Mouse (Mus musculus) embryonic facial prominence, embryonic 11.5 days (tissue): Measurements from ENCODE around the gene C1qtnf5. TPM values are rescaled to one million over a fixed set of nuclear protein-coding genes. Genes with fewer than 3 reads are reported as not detected.

Experiments used
- ATAC-seq: fragments of 200-750 bp; cut with Nextera tagmentation; replicated peaks from 2 replicates; pipeline ENCODE4 v1.8.0; 2017; ENCODE audit warnings: low read depth; ENCODE audit not compliant: insufficient number of reproducible peaks, low FRiP score, low TSS enrichment
- DNase-seq: peaks from one replicate; pipeline ENCODE4 v3.0.0-alpha.2; 2015; ENCODE audit warnings: low spot score
- H3K27ac ChIP-seq: fragments of 300-500 bp; sonication (generic); replicated peaks from 2 replicates; pipeline ENCODE4 v1.5.1; 2014; ENCODE audit warnings: mild to moderate bottlenecking, low read depth, low read length, control low read depth
- H3K27me3 ChIP-seq: fragments of 300-500 bp; sonication (generic); 2 replicates; pipeline ENCODE4 v1.6.1; 2014; ENCODE audit warnings: mild to moderate bottlenecking, low read length, moderate library complexity, mixed read lengths; ENCODE audit not compliant: control insufficient read depth, insufficient read depth
- H3K36me3 ChIP-seq: fragments of 300-500 bp; sonication (generic); replicated peaks from 2 replicates; pipeline ENCODE4 v1.6.1; 2014; ENCODE audit warnings: low read depth, mild to moderate bottlenecking, low read length, moderate library complexity, mixed read lengths; ENCODE audit not compliant: control insufficient read depth, insufficient read depth
- H3K4me1 ChIP-seq: fragments of 300-500 bp; sonication (generic); 2 replicates; pipeline ENCODE4 v1.6.1; 2014; ENCODE audit warnings: low read length, mixed read lengths; ENCODE audit not compliant: control insufficient read depth, insufficient read depth
- H3K4me2 ChIP-seq: fragments of 300-500 bp; sonication (generic); 2 replicates; pipeline ENCODE4 v1.6.1; 2014; ENCODE audit warnings: low read depth, mild to moderate bottlenecking, control low read depth, low read length, moderate library complexity
- H3K4me3 ChIP-seq: fragments of 300-500 bp; sonication (generic); 2 replicates; pipeline ENCODE4 v1.5.1; 2014; ENCODE audit warnings: low read depth, low read length, control low read depth
- H3K9ac ChIP-seq: fragments of 300-500 bp; sonication (generic); replicated peaks from 2 replicates; pipeline ENCODE4 v1.6.1; 2014; ENCODE audit warnings: mild to moderate bottlenecking, control low read depth, low read length
- H3K9me3 ChIP-seq: fragments of 300-500 bp; sonication (generic); replicated peaks from 2 replicates; pipeline ENCODE4 v1.6.1; 2016; ENCODE audit warnings: mild to moderate bottlenecking, low read length, inconsistent platforms, mixed read lengths; ENCODE audit not compliant: control insufficient read depth
- WGBS: fragments of 180-500 bp; shearing (Covaris S2); extraction: QIAGEN DNeasy Blood & Tissue Kit; methylation state at CpG from one replicate; pipeline ENCODE4 v1.1.7; 2014; 5-methylcytosine and 5-hydroxymethylcytosine counted together
- polyA plus RNA-seq: library from polyadenylated mRNA; unstranded; fragments of >200 nt; fragmentation: Nextera tagmentation; extraction: Ambion mirVana; gene quantifications from 2 replicates; pipeline ENCODE4 v1.2.1, GENCODE M21; 2014

The C1qtnf5 gene
- polyA plus RNA-seq, 1 experiment from 2014 or later, result 0.53 TPM

DNA sequence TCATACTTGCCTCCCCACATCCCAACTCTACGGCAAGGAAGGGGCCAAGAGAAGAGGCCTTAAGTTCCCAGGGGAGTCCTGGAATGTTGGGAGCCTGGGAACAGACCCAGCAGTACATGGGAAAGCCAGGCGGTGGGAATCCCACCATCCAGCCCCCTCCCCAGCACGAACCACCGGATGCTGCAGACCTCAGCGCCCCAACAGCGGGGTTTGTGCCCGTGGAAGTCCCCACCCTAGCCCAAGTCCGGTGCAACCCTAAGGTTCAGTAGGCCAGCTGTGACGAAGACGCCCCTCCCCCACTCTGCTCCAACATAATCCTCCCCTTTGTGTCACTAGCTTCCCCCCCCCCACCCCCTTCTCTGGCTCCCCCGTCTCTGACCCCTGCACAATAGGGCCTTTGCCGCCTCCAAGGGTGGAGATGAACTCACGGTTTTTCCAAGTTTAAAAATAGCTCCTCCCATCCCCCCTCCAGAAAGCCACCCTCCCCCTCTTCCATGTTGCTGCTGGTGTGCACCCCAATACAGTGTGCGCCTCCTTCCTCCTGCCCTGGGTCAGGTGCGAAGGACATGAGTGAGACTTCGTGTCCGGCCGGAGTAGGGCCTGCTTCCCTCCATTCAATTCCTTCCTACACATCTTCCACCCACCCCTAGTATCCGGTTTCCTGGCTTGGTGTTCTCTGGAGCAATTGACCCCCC is 23.7 kb downstream of the C1qtnf5 start:
- Histone ChIP-seq H3K4me1 (peaks cover 9% of the 10 kb centered on the region), H3K4me2 (peak overlapping the region; percentile 74), H3K27ac (peak overlapping the region; percentile 29; the same call in 1 of the 2 replicates), H3K9me3 (no peaks in the 10 kb centered on the region), H3K36me3 (no peaks in the 10 kb centered on the region), H3K4me3 (peak overlapping the region; percentile 33; the same call in 1 of the 2 replicates), H3K27me3 (peaks cover 22% of the 10 kb centered on the region), H3K9ac (no peak overlapping the region; the same call in 1 of the 2 replicates)
- DNase-seq (peak; percentile 56), ATAC-seq (peak; percentile 55)
- 8% methylated on average over 17 of the region's 19 CpGs for WGBS

DNA sequence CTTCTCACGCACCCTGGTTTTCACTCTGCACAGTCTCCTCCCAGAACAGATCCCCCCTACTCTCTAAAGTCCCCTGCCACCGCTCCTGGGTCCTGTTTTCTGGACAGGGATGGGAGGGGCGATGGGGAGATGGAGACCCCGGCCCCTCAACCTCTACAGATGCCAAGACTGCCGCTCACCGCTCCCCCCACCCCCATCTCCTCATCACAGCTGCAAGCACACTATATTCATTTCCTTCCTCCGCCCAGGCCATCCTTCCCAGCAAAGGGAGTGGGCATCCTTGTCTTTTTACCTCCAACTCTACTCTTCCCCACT is 24.2 kb downstream of the C1qtnf5 start:
- Histone ChIP-seq H3K4me2 (no peak overlapping the region), H3K9me3 (no peaks in the 10 kb centered on the region), H3K9ac (no peak overlapping the region; the same call in 1 of the 2 replicates), H3K27ac (no peak overlapping the region), H3K36me3 (no peaks in the 10 kb centered on the region), H3K4me3 (no peak overlapping the region), H3K27me3 (peaks cover 24% of the 10 kb centered on the region), H3K4me1 (peaks cover 9% of the 10 kb centered on the region)
- WGBS, result 28% methylated on average over 7 of the region's 7 CpGs
- ATAC-seq (no peak), DNase-seq (no peak)

DNA sequence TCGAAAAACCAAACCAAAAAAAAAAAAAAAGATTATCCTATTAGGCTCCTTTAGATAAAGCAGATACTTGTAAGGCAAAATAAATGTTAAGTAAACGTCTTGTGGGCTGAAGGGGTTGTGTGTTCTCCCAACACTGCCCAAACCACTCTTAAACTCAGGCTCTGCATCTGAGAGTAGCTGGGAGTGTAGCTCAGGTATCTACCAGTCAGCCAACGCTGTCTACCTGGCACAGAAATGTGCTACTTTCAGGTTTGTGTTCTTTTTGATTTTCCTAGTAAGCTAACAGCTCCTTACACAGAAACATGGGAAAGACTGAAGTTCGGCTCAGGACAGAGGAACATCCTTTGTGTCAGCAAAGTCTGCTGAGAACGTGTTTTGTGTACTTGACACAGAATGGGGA is 25.2 kb downstream of the C1qtnf5 start:
- no peak overlapping the region for H3K9ac ChIP-seq
- H3K9me3 ChIP-seq, result no peaks in the 10 kb centered on the region
- H3K36me3 ChIP-seq, result no peaks in the 10 kb centered on the region
- no peak overlapping the region for H3K4me2 ChIP-seq
- H3K4me3 ChIP-seq, result no peak overlapping the region
- ATAC-seq (no peak), DNase-seq (no peak)
- no peak overlapping the region for H3K27ac ChIP-seq
- 62% methylated on average over 5 of the region's 5 CpGs for WGBS
- H3K4me1 ChIP-seq, result peaks cover 9% of the 10 kb centered on the region
- H3K27me3 ChIP-seq, result peaks cover 25% of the 10 kb centered on the region

DNA sequence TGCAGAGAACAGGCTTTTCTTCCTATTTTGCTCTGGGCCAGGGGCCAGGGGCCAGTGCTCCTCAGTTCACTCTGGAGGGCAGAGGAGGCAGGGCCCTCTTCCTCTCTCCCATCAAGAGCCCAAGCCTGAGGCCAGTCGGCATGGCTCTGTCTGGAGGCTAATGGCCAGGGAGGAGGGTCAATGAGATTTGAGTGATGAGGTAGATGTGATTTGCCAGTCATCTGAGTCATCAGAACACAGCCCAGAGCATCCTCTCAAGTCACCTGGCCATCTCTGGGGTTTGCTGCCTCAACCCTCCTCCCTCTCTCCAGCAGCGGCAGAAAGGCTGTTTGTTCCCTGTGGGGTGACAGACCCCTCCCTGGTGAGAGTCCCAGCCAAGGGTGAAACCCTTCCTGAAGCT is 26.2 kb downstream of the C1qtnf5 start:
- H3K36me3 ChIP-seq, result no peaks in the 10 kb centered on the region
- H3K27ac ChIP-seq, result no peak overlapping the region
- peak overlapping the region; percentile 90 for H3K4me2 ChIP-seq
- H3K4me1 ChIP-seq, result peaks cover 9% of the 10 kb centered on the region
- ATAC-seq, result no peak
- H3K9ac ChIP-seq, result 0 out of 2 replicates have a peak overlapping the region, but pooled peaks have one; percentile 18
- H3K9me3 ChIP-seq, result no peaks in the 10 kb centered on the region
- peak overlapping the region; percentile 5; the same call in 1 of the 2 replicates for H3K4me3 ChIP-seq
- DNase-seq, result no peak
- WGBS, result 15% methylated on average over 2 of the region's 2 CpGs
- peaks cover 25% of the 10 kb centered on the region for H3K27me3 ChIP-seq

DNA sequence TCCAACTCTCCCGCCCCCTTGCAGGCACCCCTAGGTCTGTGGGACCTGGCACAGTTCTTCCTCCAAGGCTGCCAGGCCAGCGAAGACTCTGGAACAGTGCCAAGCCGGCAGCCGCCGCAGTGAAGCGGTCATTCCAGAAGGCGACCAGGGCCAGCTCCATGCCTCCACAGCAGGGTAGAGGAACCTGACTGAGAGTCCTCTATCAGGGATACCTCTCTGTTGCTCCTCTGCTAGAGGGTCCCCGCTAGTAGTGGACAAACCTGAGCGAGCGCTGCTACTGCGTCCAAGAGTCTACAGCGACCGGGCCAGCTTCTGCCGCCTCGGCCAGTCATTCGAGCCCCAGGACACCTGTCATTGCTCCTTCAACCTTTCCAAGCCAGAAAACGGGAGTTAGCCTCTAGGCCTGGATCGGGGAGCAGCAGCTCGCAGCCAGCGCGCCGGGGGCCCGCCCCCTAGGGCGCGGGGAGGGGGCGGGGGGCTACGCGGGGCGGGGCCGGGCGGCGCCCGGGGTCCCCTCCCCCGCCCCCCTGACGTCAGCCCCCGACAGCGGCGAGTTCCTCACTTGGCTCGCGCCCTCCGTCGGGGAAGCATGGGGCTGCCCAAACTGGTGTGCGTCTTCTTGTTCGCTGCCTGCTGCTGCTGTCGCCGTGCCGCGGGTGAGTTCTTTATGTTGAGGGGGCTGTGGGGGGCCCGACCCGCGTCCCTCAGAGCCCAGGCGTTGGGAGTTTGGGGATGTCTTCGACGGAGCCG is 27.2 kb downstream of the C1qtnf5 start, which contains the start of gene Mcam:
Gene Mcam, plus strand, starts transcription at position 369 of the 750 bp plus-strand sequence.
- 1% methylated on average over 52 of the region's 55 CpGs for WGBS
- 0 out of 2 replicates have a peak within 1 kb of the TSS, but pooled peaks have one; percentile 35 for H3K27ac ChIP-seq
- DNase-seq (peak; percentile 76), ATAC-seq (no peak; the same call in 1 of the 2 replicates)
- H3K4me3 ChIP-seq, result peak within 1 kb of the TSS; percentile 58
- H3K4me2 ChIP-seq, result peak within 1 kb of the TSS; percentile 90
- H3K27me3 ChIP-seq, result peaks cover 25% of the 10 kb centered on the region
- H3K9me3 ChIP-seq, result no peaks in the 10 kb centered on the region
- H3K9ac ChIP-seq, result peak within 1 kb of the TSS; percentile 60
- peaks cover 9% of the 10 kb centered on the region for H3K4me1 ChIP-seq
- no peaks in the 10 kb centered on the region for H3K36me3 ChIP-seq

DNA sequence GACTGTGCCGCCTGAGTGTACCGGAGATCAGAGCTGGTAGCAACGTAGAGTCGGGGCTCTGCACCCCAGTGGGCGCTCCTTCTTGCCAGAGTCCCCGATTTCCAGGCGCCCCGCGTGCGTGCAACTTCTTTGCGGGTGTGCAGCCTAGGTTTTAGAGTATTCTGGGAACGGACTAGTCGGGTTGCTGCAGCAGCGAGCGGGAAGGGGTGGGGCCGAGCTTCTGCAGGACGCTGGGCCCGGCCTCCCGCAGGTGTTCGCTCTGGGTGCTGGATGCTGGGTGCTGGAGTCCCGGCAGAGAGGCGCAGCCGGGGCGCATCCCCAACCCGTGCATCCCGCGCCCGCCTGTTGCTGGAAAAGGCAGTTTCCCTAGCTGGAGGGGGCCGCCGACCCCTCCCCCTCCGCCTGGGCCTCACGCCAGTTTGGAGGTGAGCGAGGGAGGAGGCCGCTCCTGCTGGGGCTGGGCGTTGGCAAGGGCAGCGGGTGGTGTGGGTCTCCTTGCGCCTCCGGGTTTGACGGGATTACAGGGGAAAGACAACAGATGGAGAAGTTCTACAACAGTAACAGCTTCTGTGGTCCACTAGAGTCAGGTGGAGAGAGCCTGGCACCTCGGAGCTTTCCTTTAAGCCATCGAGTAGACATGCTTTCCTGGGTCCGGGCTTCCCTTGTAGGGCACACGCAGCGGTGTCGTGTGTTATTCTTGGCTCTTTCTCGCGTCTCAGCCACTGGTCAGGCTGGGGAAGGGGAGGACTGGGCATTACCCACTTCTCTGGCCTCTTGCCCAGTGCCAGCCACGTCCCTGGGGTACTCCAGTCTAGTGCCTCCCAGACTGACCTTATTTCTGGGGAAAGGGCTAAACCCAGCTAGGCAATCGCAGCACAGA is 28.0 kb downstream of the C1qtnf5 start:
- no peak overlapping the region for H3K27ac ChIP-seq
- no peaks in the 10 kb centered on the region for H3K9me3 ChIP-seq
- DNase-seq (peak; percentile 18), ATAC-seq (no peak)
- peaks cover 8% of the 10 kb centered on the region for H3K4me1 ChIP-seq
- 3% methylated on average over 49 of the region's 49 CpGs for WGBS
- H3K9ac ChIP-seq, result peak overlapping the region; percentile 60
- peak overlapping the region; percentile 90 for H3K4me2 ChIP-seq
- peaks cover 25% of the 10 kb centered on the region for H3K27me3 ChIP-seq
- no peaks in the 10 kb centered on the region for H3K36me3 ChIP-seq
- H3K4me3 ChIP-seq, result peak overlapping the region; percentile 58

DNA sequence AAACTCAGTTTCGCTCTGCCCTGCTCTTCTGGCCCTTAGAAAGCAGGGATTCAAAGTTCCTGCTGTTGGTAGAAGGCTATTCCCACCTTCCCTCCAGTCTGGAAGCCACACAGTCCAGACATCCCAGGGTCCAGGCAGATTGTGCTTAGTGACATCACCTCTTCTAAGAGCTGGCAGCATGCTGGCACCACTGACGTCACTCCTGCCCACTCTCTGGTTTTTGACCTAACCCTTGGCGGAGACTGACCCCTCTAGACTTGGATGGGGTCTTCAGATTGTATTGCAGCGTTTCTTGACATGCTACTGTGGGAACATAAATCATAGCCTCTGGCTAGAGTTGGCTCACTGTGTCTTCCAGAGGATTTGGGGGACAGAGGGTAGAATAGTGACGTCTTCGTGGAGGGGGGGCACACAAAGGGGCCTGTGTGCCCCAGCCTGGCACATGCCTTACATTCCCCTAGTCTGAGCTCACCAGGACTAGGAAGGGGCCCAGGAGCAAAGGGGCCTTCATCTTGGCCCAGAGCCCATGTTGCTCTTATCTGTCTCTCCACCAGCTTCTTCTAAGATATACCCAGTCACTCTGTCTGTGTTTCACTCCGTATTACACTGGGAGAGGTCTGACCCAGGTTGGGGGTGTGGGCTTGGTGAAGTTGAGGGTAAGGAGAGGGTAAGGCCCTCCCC is 28.8 kb downstream of the C1qtnf5 start:
- peaks cover 5% of the 10 kb centered on the region for H3K4me1 ChIP-seq

More for the DNA sequence above, 28.8 kb downstream of the C1qtnf5 start:
- Histone ChIP-seq H3K9me3 (no peaks in the 10 kb centered on the region), H3K27me3 (peaks cover 25% of the 10 kb centered on the region), H3K36me3 (no peaks in the 10 kb centered on the region), H3K4me3 (peak overlapping the region; percentile 58), H3K4me2 (peak overlapping the region; percentile 90), H3K9ac (peak overlapping the region; percentile 60), H3K27ac (no peak overlapping the region)
- WGBS, result 57% methylated on average over 7 of the region's 7 CpGs
- ATAC-seq, result no peak
- DNase-seq, result no peak
